Mouse (Mus musculus) stomach, embryonic 14.5 days (tissue): ENCODE results near the gene Gm49366. TPM values are rescaled to one million over a fixed set of nuclear protein-coding genes. Genes with fewer than 3 reads are reported as not detected.
"Not testable (repeated sequence)": the region's sequence is repeated elsewhere in the genome, so short reads cannot be mapped to it uniquely, and the experiment has no call there.

ENCODE experiments used
- ATAC-seq: fragments of 200-750 bp; cut with Nextera tagmentation; 2 replicates; pipeline ENCODE4 v1.8.0; 2017; ENCODE audit warnings: low read depth, moderate TSS enrichment; ENCODE audit not compliant: insufficient number of reproducible peaks, insufficient read depth, low FRiP score
- H3K27ac ChIP-seq: fragments of 300-500 bp; sonication (generic); 2 replicates; pipeline ENCODE4 v1.5.1; 2014; ENCODE audit warnings: mild to moderate bottlenecking, low read length, moderate library complexity, mixed read lengths
- H3K27me3 ChIP-seq: fragments of 300-500 bp; sonication (generic); 2 replicates; pipeline ENCODE4 v1.6.1; 2014; ENCODE audit warnings: low read length, control low read depth, mixed read lengths; ENCODE audit not compliant: control insufficient read depth, insufficient read depth
- H3K36me3 ChIP-seq: fragments of 300-500 bp; sonication (generic); 2 replicates; pipeline ENCODE4 v1.6.1; 2014; ENCODE audit warnings: mild to moderate bottlenecking, control low read depth, low read length, moderate library complexity, mixed read lengths; ENCODE audit not compliant: control insufficient read depth, insufficient read depth
- H3K4me1 ChIP-seq: fragments of 300-500 bp; sonication (generic); 2 replicates; pipeline ENCODE4 v1.6.1; 2014; ENCODE audit warnings: low read length, control low read depth, mixed read lengths; ENCODE audit not compliant: control insufficient read depth, insufficient read depth
- H3K4me2 ChIP-seq: fragments of 300-500 bp; sonication (generic); replicated peaks from 2 replicates; pipeline ENCODE4 v1.6.1; 2014; ENCODE audit warnings: low read depth, low read length, control low read depth
- H3K4me3 ChIP-seq: fragments of 300-500 bp; sonication (generic); 2 replicates; pipeline ENCODE4 v1.5.1; 2014; ENCODE audit warnings: low read depth, low read length, control low read depth
- H3K9ac ChIP-seq: fragments of 300-500 bp; sonication (generic); replicated peaks from 2 replicates; pipeline ENCODE4 v1.6.1; 2014; ENCODE audit warnings: low read depth, mild to moderate bottlenecking, control low read depth, low read length, moderate library complexity, mixed read lengths
- H3K9me3 ChIP-seq: fragments of 300-500 bp; sonication (generic); 2 replicates; pipeline ENCODE4 v1.6.1; 2016; ENCODE audit warnings: low read depth, low read length, control low read depth; ENCODE audit not compliant: control insufficient read depth
- WGBS: fragments of 180-500 bp; shearing (Covaris S2); extraction: QIAGEN DNeasy Blood & Tissue Kit; methylation state at CpG from one replicate; pipeline ENCODE4 v1.1.7; 2014; 5-methylcytosine and 5-hydroxymethylcytosine counted together
- polyA plus RNA-seq: library from polyadenylated mRNA; unstranded; fragments of >200 nt; fragmentation: Nextera tagmentation; extraction: Ambion mirVana; gene quantifications from 2 replicates; pipeline ENCODE4 v1.2.1, GENCODE M21; 2014

The Gm49366 gene
- polyA plus RNA-seq, 1 experiment from 2014 or later: not detected

DNA sequence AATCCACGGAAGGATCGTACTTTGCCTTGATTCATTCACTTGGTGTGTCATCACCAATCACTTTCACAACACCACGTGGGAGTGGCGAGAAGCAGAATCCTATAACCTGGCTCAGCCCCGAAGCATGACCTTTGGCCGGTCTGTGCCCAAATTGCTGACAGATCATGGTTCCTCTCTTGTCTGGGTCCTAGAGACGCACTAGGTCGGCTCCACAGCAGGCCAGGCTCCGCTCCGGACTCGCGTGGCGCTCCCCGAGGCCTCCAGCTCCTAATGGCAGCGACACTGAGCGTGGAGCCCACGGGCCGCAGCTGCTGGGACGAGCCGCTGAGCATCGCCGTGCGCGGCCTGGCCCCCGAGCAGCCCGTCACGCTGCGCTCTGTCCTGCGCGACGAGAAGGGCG is 494 bp upstream of the Gm49366 start, which contains the start of gene Acot4:
TSS of gene Acot4 (plus strand) at position 139 of the 400 bp plus-strand sequence.
- WGBS: 9% methylated on average over 23 of the region's 32 CpGs
- not testable (repeated sequence) for H3K9me3 ChIP-seq, H3K4me1 ChIP-seq, H3K36me3 ChIP-seq, H3K27ac ChIP-seq, H3K27me3 ChIP-seq
- ATAC-seq: 0 out of 2 replicates have a peak, but pooled peaks have one; percentile 37
- Histone ChIP-seq H3K4me3 (peak within 1 kb of the TSS; percentile 42), H3K4me2 (peak within 1 kb of the TSS; percentile 60), H3K9ac (peak within 1 kb of the TSS; percentile 28; the same call in 1 of the 2 replicates)

DNA sequence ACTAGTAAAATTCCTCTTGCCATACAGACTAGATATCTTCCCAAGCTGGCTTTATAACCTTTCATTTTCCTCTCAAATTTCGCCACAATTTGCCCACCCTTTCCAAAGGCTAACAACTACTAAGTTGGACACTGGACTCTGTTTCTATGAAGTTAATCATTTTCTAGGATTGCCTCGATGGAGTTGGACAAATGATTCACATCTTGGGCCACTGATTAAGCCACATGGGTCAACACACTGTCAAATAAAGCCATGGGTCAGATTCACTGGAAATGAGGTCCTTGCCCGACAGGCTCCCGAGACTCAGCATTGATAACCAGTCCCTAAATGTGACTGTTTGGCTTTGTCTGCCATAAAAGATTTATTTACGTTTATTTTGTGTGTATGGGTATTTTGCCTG is 3.5 kb downstream of the Gm49366 start:
- Histone ChIP-seq H3K9ac (no peak overlapping the region), H3K36me3 (no peaks in the 10 kb centered on the region), H3K27ac (no peak overlapping the region), H3K9me3 (no peaks in the 10 kb centered on the region), H3K4me2 (no peak overlapping the region), H3K27me3 (no peaks in the 10 kb centered on the region), H3K4me3 (no peak overlapping the region), H3K4me1 (no peaks in the 10 kb centered on the region)
- WGBS: 70% methylated on average over 5 of the region's 5 CpGs
- no peak for ATAC-seq

DNA sequence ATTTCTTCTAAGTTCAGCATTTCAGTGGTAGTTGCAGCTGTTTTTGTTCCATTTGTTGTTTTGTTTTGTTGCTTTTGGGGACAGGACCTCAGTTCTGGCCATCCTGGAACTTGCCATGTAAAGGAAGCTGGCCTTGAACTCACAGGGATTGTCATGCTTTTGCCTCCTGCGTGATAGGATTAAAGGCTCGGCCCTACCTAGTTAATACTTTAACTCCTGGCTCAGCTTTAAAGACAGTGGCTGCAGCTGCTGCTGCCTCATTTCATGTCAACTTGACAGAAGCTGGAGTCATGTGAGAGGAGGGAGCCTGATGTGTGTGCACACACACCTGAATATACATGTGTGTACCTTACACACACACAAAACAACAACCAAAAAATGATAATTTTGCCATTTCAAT is 5.3 kb downstream of the Gm49366 start:
- no peaks in the 10 kb centered on the region for H3K4me1 ChIP-seq
- H3K9me3 ChIP-seq: no peaks in the 10 kb centered on the region
- H3K4me3 ChIP-seq: no peak overlapping the region
- ATAC-seq: no peak
- H3K27ac ChIP-seq: no peak overlapping the region
- no peak overlapping the region for H3K4me2 ChIP-seq
- no peaks in the 10 kb centered on the region for H3K36me3 ChIP-seq
- WGBS: 48% methylated on average over 2 of the region's 2 CpGs
- H3K9ac ChIP-seq: no peak overlapping the region
- H3K27me3 ChIP-seq: no peaks in the 10 kb centered on the region

DNA sequence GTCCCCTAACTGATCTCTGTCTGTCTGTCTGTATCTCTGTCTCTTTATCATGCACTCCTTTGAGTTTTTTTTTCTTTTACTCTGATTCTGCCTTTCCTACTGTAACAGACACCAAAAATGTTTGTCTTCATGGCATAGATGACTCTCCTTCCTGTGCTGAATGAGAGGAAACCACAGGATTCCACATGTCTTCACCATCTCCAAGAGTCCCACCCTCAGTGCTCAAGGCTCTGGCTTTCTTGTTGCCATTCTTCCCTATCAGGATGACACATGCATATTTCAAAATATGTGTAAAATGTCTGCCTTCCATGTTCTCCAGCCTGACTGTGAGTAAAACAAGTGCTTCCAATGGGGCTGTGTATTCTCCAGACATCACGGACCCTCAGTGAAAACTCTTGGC is 8.2 kb downstream of the Gm49366 start:
- Histone ChIP-seq H3K4me3 (no peak overlapping the region), H3K36me3 (no peaks in the 10 kb centered on the region), H3K4me2 (no peak overlapping the region), H3K27ac (no peak overlapping the region), H3K27me3 (no peaks in the 10 kb centered on the region), H3K9ac (no peak overlapping the region), H3K4me1 (no peaks in the 10 kb centered on the region), H3K9me3 (no peaks in the 10 kb centered on the region)
- ATAC-seq: no peak
- WGBS: 95% methylated on average over 1 of the region's 1 CpGs

DNA sequence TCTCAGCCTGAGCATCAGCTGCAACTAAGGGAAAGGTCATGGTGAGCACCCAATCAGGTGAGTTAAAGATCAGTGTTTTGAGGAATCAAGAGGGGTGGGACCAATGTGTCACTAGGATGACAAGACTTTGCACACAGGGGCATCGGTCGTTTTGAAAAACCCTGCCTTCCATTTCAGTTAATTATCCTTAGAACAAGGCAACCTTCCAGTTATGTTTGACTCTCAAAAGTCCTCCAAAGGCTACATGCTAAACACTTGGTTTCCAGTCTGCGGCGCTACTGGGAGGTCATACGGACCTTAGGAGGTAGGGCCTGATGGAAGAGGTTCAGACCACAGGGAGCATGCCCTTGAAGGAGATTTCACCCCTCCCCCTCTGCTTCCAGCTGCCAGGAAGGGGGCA is 12.0 kb downstream of the Gm49366 start:
- ATAC-seq, H3K9me3 ChIP-seq, H3K9ac ChIP-seq, H3K36me3 ChIP-seq, H3K4me3 ChIP-seq, H3K4me2 ChIP-seq, H3K27me3 ChIP-seq, H3K4me1 ChIP-seq, H3K27ac ChIP-seq: not testable (repeated sequence)
- 79% methylated on average over 5 of the region's 5 CpGs for WGBS

DNA sequence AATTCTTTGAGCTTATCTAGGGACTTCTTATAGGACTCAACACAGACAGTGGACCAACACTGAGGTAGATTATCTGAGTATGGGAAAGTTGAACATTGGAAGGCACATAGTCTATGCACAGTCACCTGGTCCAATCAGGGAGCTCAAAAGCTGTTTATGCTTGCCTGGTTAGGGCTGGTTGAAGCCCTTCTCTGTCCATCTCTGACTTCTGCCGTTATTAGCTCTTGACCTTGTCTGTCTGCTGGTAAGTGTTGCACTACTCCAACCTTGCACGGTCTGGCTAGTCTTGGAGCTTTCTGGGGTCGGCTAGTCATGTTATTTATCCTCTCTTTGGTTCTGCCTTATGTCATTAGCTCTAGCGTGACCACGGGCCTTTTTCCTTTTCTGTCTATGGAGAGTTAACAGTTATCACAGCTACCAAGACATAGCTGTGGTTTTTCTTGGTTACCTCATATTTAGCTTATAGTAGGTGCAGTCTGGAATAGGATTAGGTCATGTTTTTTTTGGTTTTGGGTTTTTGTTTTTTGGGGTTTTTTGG is 13.3 kb downstream of the Gm49366 start, which contains the start of gene Acot3:
TSS of gene Acot3 (plus strand) at position 208 of the 538 bp plus-strand sequence.
- no peak within 1 kb of the TSS for H3K9ac ChIP-seq
- no peaks in the 10 kb centered on the region for H3K4me1 ChIP-seq
- H3K27me3 ChIP-seq: no peaks in the 10 kb centered on the region
- ATAC-seq: no peak
- no peak within 1 kb of the TSS for H3K4me2 ChIP-seq
- no peak within 1 kb of the TSS for H3K4me3 ChIP-seq
- H3K36me3 ChIP-seq: no peaks in the 10 kb centered on the region
- 76% methylated on average over 5 of the region's 5 CpGs for WGBS
- no peaks in the 10 kb centered on the region for H3K9me3 ChIP-seq
- H3K27ac ChIP-seq: no peak within 1 kb of the TSS

DNA sequence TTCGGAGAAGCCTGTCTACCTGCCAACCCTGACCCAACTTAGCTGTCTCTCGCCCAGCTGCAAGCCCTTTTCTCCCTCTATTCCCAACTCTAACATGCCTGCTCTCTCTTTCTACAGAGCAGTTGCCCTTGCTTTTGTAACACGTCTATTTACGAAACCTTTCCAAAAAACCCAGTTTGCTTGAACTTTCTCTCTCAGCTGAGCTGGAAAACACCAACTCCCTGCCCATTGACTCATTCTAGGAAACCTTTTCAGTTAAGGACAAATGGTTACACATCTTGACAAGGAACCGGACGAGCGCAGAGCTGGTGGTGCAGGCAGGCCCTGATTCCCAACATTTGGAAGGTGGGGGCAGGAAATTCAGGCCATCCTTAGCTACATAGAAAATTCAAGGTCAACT is 13.9 kb downstream of the Gm49366 start:
- no peak for ATAC-seq
- 87% methylated on average over 7 of the region's 7 CpGs for WGBS
- Histone ChIP-seq H3K27me3 (no peaks in the 10 kb centered on the region), H3K9ac (no peak overlapping the region), H3K4me3 (no peak overlapping the region), H3K4me2 (no peak overlapping the region), H3K27ac (no peak overlapping the region), H3K9me3 (no peaks in the 10 kb centered on the region), H3K36me3 (no peaks in the 10 kb centered on the region), H3K4me1 (no peaks in the 10 kb centered on the region)

DNA sequence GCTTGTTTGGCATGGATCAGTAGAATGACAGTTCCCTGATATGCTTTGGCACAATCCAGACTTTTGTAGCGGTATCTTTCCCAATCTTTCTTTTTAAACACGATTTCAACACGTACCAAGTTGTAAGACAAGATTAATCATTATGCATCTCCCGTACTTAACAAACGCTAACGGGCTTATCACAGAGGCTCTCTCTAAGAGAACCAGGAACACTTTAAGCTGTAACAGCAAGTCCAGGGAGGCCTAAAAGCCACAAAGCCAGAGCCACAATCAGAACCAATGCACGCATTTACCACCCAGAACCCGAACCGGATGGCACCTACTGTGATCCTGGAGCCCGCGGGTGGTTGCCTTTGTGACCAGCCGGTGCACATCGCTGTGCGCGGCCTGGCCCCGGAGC is 14.4 kb downstream of the Gm49366 start:
- no peak for ATAC-seq
- H3K27me3 ChIP-seq: no peaks in the 10 kb centered on the region
- peak overlapping the region; percentile 33 for H3K4me3 ChIP-seq
- no peaks in the 10 kb centered on the region for H3K36me3 ChIP-seq
- H3K9ac ChIP-seq: no peak overlapping the region
- 10% methylated on average over 16 of the region's 16 CpGs for WGBS
- H3K27ac ChIP-seq: no peak overlapping the region
- H3K4me2 ChIP-seq: peak overlapping the region; percentile 72
- H3K9me3 ChIP-seq: no peaks in the 10 kb centered on the region
- H3K4me1 ChIP-seq: no peaks in the 10 kb centered on the region
